Mouse (Mus musculus) kidney, postnatal 10 days (tissue): ENCODE measurements around the gene Ovgp1.
"Not testable (repeated sequence)": the region's sequence is repeated elsewhere in the genome, so short reads cannot be mapped to it uniquely, and the experiment has no call there.

Experiments used
- DNase-seq: peaks from one replicate; pipeline ENCODE4 v3.0.0; 2021; ENCODE audit warnings: mixed read lengths

Ovgp1 gene

GRCm38 (mm10) chr3:105973411-105973810 lies at the start of gene Ovgp1:
Gene Ovgp1, plus strand, starts transcription at chr3:105973711.
- no peak for DNase-seq

GRCm38 (mm10) chr3:105924616-105925015 lies 48.9 kb upstream of the Ovgp1 start:
- no peak for DNase-seq

- DNase-seq, result no peak
These were observed 45.8 kb upstream of the Ovgp1 start for GRCm38 (mm10) chr3:105927561-105928194.

- DNase-seq, result no peak
These were observed 45.3 kb upstream of the Ovgp1 start for GRCm38 (mm10) chr3:105928195-105928569.

- DNase-seq, result no peak
These were observed 44.7 kb upstream of the Ovgp1 start for GRCm38 (mm10) chr3:105928781-105929180.

- no peak for DNase-seq
These were observed 43.7 kb upstream of the Ovgp1 start for GRCm38 (mm10) chr3:105929821-105930220.

- DNase-seq, result no peak
These were observed 42.4 kb upstream of the Ovgp1 start for GRCm38 (mm10) chr3:105931095-105931494.

GRCm38 (mm10) chr3:105932240-105933071 lies 41.1 kb upstream of the Ovgp1 start, which contains the start of gene I830077J02Rik:
Gene I830077J02Rik, minus strand, starts transcription at chr3:105932664.
- no peak for DNase-seq

GRCm38 (mm10) chr3:105933926-105934325 lies 39.6 kb upstream of the Ovgp1 start:
- no peak for DNase-seq

- peak; percentile 73 for DNase-seq
These were observed 38.5 kb upstream of the Ovgp1 start for GRCm38 (mm10) chr3:105935033-105935432.

GRCm38 (mm10) chr3:105936111-105936510 lies 37.4 kb upstream of the Ovgp1 start:
- DNase-seq, result no peak

- no peak for DNase-seq
These were observed 22.2 kb upstream of the Ovgp1 start for GRCm38 (mm10) chr3:105951348-105951747.

GRCm38 (mm10) chr3:105957235-105957634 lies 16.3 kb upstream of the Ovgp1 start:
- no peak for DNase-seq

GRCm38 (mm10) chr3:105958204-105958603 lies 15.3 kb upstream of the Ovgp1 start:
- DNase-seq, result no peak

- peak; percentile 98 for DNase-seq
These were observed 14.4 kb upstream of the Ovgp1 start, which contains the start of gene Wdr77 for GRCm38 (mm10) chr3:105958974-105959580. Gene Wdr77, plus strand, starts transcription at chr3:105959369.

GRCm38 (mm10) chr3:105959585-105959984 lies 13.9 kb upstream of the Ovgp1 start:
- no peak for DNase-seq

GRCm38 (mm10) chr3:105959999-105960398 lies 13.5 kb upstream of the Ovgp1 start, which contains the start of gene Atp5f1:
Gene Atp5f1, minus strand, starts transcription at chr3:105960099.
- no peak for DNase-seq

- DNase-seq, result no peak
These were observed 12.8 kb upstream of the Ovgp1 start for GRCm38 (mm10) chr3:105960700-105961099.

- no peak for DNase-seq
These were observed 1.6 kb upstream of the Ovgp1 start for GRCm38 (mm10) chr3:105971831-105972446.

- DNase-seq, result no peak
These were observed 663 bp downstream of the Ovgp1 start for GRCm38 (mm10) chr3:105974174-105974573.

- DNase-seq, result not testable (repeated sequence)
These were observed 16.1 kb downstream of the Ovgp1 start for GRCm38 (mm10) chr3:105989611-105990010.

- peak; percentile 63 for DNase-seq
These were observed 18.3 kb downstream of the Ovgp1 start for GRCm38 (mm10) chr3:105991653-105992283.

GRCm38 (mm10) chr3:105994730-105995129 lies 21.2 kb downstream of the Ovgp1 start:
- no peak for DNase-seq
